12 mouse cellular contexts compared by ENCODE assay signal in the genomic region with DNA sequence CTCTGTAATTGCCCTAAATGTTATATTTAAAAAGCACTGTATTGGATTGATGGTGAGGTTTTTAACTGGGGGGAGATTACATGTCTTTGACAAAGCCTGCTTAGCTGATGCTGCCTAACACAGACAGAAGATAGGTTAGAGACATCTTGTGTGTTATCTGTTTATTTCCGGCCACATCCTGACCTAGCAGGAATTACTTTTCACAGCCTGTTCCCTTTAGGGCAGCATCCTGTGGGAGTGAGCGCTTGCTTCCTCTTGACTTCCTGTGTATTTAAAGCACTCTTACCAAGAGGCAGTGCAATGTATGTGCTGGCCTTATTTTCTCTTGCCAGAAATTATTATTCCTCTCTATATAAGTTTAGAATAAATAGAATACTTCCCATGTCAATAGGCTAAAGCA.
DNase-seq lines count a peak whose midpoint lies in the region; ATAC-seq and TF ChIP-seq lines count a peak whose summit lies in the region.
"Had no signal": no experiment of that assay in that cellular context is flagged by ENCODE, and none has a peak within 500 bp of the region (broad histone marks: within the 10 kb centered on the region; RNA-seq: fewer than 3 reads in every experiment).

No protein-coding gene starts in this region.

- H3K36me3 ChIP-seq in liver, adult 2 months (ENCODE audit: control insufficient read depth, insufficient read depth, low read length): no peaks in the 10 kb centered on the region
- no peaks in the 10 kb centered on the region for H3K36me3 ChIP-seq in liver, embryonic 12.5 days
- H3K36me3 ChIP-seq in heart, postnatal 0 days (replicated peaks; ENCODE audit: control insufficient read depth, insufficient read depth, low read length): no peaks in the 10 kb centered on the region
- H3K36me3 ChIP-seq in intestine, postnatal 0 days (ENCODE audit: control insufficient read depth, insufficient read depth): no peaks in the 10 kb centered on the region
- H3K36me3 ChIP-seq in hindbrain, embryonic 13.5 days: no peaks in the 10 kb centered on the region

- H3K4me3 ChIP-seq in liver, adult 2 months (ENCODE audit: insufficient read depth, low read depth, low read length): no peak overlapping the region
- no peak overlapping the region for H3K4me3 ChIP-seq in liver, embryonic 12.5 days
- no peak overlapping the region for H3K4me3 ChIP-seq in heart, postnatal 0 days (ENCODE audit: low read depth, low read length)
- H3K4me3 ChIP-seq in intestine, postnatal 0 days (ENCODE audit: low read depth, low read length): no peak overlapping the region
- H3K4me3 ChIP-seq in hindbrain, embryonic 13.5 days: no peak overlapping the region

- H3K27ac ChIP-seq in liver, adult 2 months (replicated peaks; ENCODE audit: insufficient read depth, low read depth, low read length): no peak overlapping the region; the same call in 1 of the 2 replicates
- no peak overlapping the region for H3K27ac ChIP-seq in liver, embryonic 12.5 days
- peak overlapping the region; percentile 57; the same call in 1 of the 2 replicates for H3K27ac ChIP-seq in heart, postnatal 0 days (ENCODE audit: low read depth)
- no peak overlapping the region for H3K27ac ChIP-seq in intestine, postnatal 0 days (ENCODE audit: low read depth, low read length)
- no peak overlapping the region for H3K27ac ChIP-seq in hindbrain, embryonic 13.5 days

- no peak for ATAC-seq in liver, embryonic 12.5 days
- ATAC-seq in heart, postnatal 0 days (ENCODE audit: insufficient read depth, low read depth): peak; percentile 57; the same call in 1 of the 2 replicates
- peak; percentile 29 for ATAC-seq in megakaryocyte, adult 5-6 weeks (ENCODE audit: poor library complexity, severe bottlenecking)
- ATAC-seq in intestine, postnatal 0 days: no peak
- ATAC-seq in hindbrain, embryonic 13.5 days (ENCODE audit: low FRiP score): no peak

- no peaks in the 10 kb centered on the region for H3K9me3 ChIP-seq in liver, embryonic 12.5 days (replicated peaks)
- H3K9me3 ChIP-seq in heart, postnatal 0 days (replicated peaks; ENCODE audit: control insufficient read depth, low read length): no peaks in the 10 kb centered on the region
- H3K9me3 ChIP-seq in intestine, postnatal 0 days (ENCODE audit: control insufficient read depth): no peaks in the 10 kb centered on the region
- H3K9me3 ChIP-seq in hindbrain, embryonic 13.5 days: no peaks in the 10 kb centered on the region

- no peak overlapping the region for H3K4me2 ChIP-seq in liver, embryonic 12.5 days
- H3K4me2 ChIP-seq in heart, postnatal 0 days (ENCODE audit: low read depth, low read length): no peak overlapping the region
- no peak overlapping the region for H3K4me2 ChIP-seq in intestine, postnatal 0 days (replicated peaks; ENCODE audit: low read depth)
- no peak overlapping the region for H3K4me2 ChIP-seq in hindbrain, embryonic 13.5 days

- DNase-seq in heart, adult 11 months: peak; percentile 93
- DNase-seq in heart, postnatal 10 days: no peak
- peak; percentile 22 for DNase-seq in liver, adult 2 months (ENCODE audit: extremely low read depth, low read depth, low spot score)
- DNase-seq in heart, postnatal 0 days (ENCODE audit: low spot score): no peak
- DNase-seq: adrenal gland, postnatal 14 days; cerebellum, adult 11-12 months; left cerebral cortex, postnatal 4 days; right cerebral cortex, postnatal 25 days had no signal

- H3K79me2 ChIP-seq in liver, adult 2 months (ENCODE audit: control insufficient read depth, insufficient read depth, low read length): no peaks in the 10 kb centered on the region

- no peaks in the 10 kb centered on the region for H3K27me3 ChIP-seq in liver, adult 2 months (ENCODE audit: control insufficient read depth, insufficient read depth, low read length)
- no peaks in the 10 kb centered on the region for H3K27me3 ChIP-seq in liver, embryonic 12.5 days (replicated peaks)
- no peaks in the 10 kb centered on the region for H3K27me3 ChIP-seq in heart, postnatal 0 days (ENCODE audit: control insufficient read depth, insufficient read depth, low read length)
- no peaks in the 10 kb centered on the region for H3K27me3 ChIP-seq in intestine, postnatal 0 days (replicated peaks; ENCODE audit: control insufficient read depth, insufficient read depth, low read length)
- no peaks in the 10 kb centered on the region for H3K27me3 ChIP-seq in hindbrain, embryonic 13.5 days

- no peak for TF ChIP-seq EP300 in heart, postnatal 0 days (IDR thresholded peaks at IDR 0.05; ENCODE audit: low read depth)

- intact Hi-C loops in heart, postnatal 10 days (cut with DNase I): no loop called here

- H3K4me1 ChIP-seq in liver, adult 2 months (ENCODE audit: control insufficient read depth, insufficient read depth, low read length): peaks cover 4% of the 10 kb centered on the region; the same call in 1 of the 2 replicates
- H3K4me1 ChIP-seq in liver, embryonic 12.5 days: no peaks in the 10 kb centered on the region
- H3K4me1 ChIP-seq in heart, postnatal 0 days (ENCODE audit: control insufficient read depth, insufficient read depth): peaks cover 5% of the 10 kb centered on the region
- H3K4me1 ChIP-seq in intestine, postnatal 0 days (replicated peaks; ENCODE audit: control insufficient read depth, insufficient read depth, low read length): no peaks in the 10 kb centered on the region
- H3K4me1 ChIP-seq in hindbrain, embryonic 13.5 days (replicated peaks): no peaks in the 10 kb centered on the region

- TF ChIP-seq CTCF in liver, adult 2 months (IDR thresholded peaks at IDR 0.05; ENCODE audit: low read depth, low read length): no peak
- TF ChIP-seq CTCF in heart, postnatal 0 days (IDR thresholded peaks at IDR 0.05; ENCODE audit: low read depth): no peak
- no peak for TF ChIP-seq CTCF in intestine, postnatal 0 days (IDR thresholded peaks at IDR 0.05; ENCODE audit: low read depth)

- H3K9ac ChIP-seq in liver, adult 2 months (ENCODE audit: low read depth, low read length): no peak overlapping the region
- H3K9ac ChIP-seq in liver, embryonic 12.5 days: no peak overlapping the region
- no peak overlapping the region for H3K9ac ChIP-seq in heart, postnatal 0 days (replicated peaks; ENCODE audit: low read depth, low read length)
- no peak overlapping the region for H3K9ac ChIP-seq in intestine, postnatal 0 days (ENCODE audit: low read depth, low read length)
- H3K9ac ChIP-seq in hindbrain, embryonic 13.5 days: no peak overlapping the region

- no peak for TF ChIP-seq POLR2A in liver, adult 2 months (IDR thresholded peaks at IDR 0.05; ENCODE audit: extremely low read depth, insufficient read depth, low read length)

- 58% methylated on average over 2 of the region's 2 CpGs for WGBS in liver, adult 2 months
- WGBS in liver, embryonic 12.5 days (ENCODE audit: insufficient replicate concordance): 12% methylated on average over 2 of the region's 2 CpGs
- 51% methylated on average over 2 of the region's 2 CpGs for WGBS in heart, postnatal 0 days
- 63% methylated on average over 2 of the region's 2 CpGs for WGBS in intestine, postnatal 0 days
- 76% methylated on average over 2 of the region's 2 CpGs for WGBS in hindbrain, embryonic 13.5 days

Comparison
In these comparisons a context has a peak if more than half of its experiments do, and no peak if none do; other contexts are left out.
1. DNase-seq: peak in heart, adult 11 months (single experiment) and liver, adult 2 months (single experiment); none in heart, postnatal 10 days (0 of 2) and heart, postnatal 0 days (single experiment).
2. ATAC-seq: peak in heart, postnatal 0 days (single experiment) and megakaryocyte, adult 5-6 weeks (single experiment); none in liver, embryonic 12.5 days (single experiment), intestine, postnatal 0 days (single experiment) and hindbrain, embryonic 13.5 days (single experiment).